Mouse (Mus musculus) hindbrain, embryonic 11.5 days (tissue): ENCODE results near the gene Samm50. TPM values are rescaled to one million over a fixed set of nuclear protein-coding genes. Genes with fewer than 3 reads are reported as not detected.
A peak's percentile ranks its signal among the peaks of the same experiment; 100 is the strongest.

Source experiments
- ATAC-seq: fragments of 200-750 bp; cut with Nextera tagmentation; 2 replicates; pipeline ENCODE4 v1.8.0; 2017; ENCODE audit warnings: mild to moderate bottlenecking, moderate TSS enrichment, moderate library complexity; ENCODE audit not compliant: low FRiP score
- DNase-seq: peaks from one replicate; pipeline ENCODE4 v3.0.0-alpha.2; 2015; ENCODE audit warnings: low spot score
- H3K27ac ChIP-seq: fragments of 300-500 bp; sonication (generic); 2 replicates; pipeline ENCODE4 v1.5.1; 2014; ENCODE audit warnings: mild to moderate bottlenecking, low read depth, low read length
- H3K27me3 ChIP-seq: fragments of 300-500 bp; sonication (generic); 2 replicates; pipeline ENCODE4 v1.6.1; 2014; ENCODE audit warnings: mild to moderate bottlenecking, low read length, moderate library complexity, mixed read lengths; ENCODE audit not compliant: control insufficient read depth, insufficient read depth
- H3K36me3 ChIP-seq: fragments of 300-500 bp; sonication (generic); 2 replicates; pipeline ENCODE4 v1.6.1; 2014; ENCODE audit warnings: mild to moderate bottlenecking, low read length, moderate library complexity, mixed read lengths; ENCODE audit not compliant: control insufficient read depth, insufficient read depth
- H3K4me1 ChIP-seq: fragments of 300-500 bp; sonication (generic); replicated peaks from 2 replicates; pipeline ENCODE4 v1.6.1; 2014; ENCODE audit warnings: low read length, mixed read lengths; ENCODE audit not compliant: control insufficient read depth, insufficient read depth
- H3K4me2 ChIP-seq: fragments of 300-500 bp; sonication (generic); replicated peaks from 2 replicates; pipeline ENCODE4 v1.6.1; 2014; ENCODE audit warnings: mild to moderate bottlenecking, low read depth, low read length
- H3K4me3 ChIP-seq: fragments of 300-500 bp; sonication (generic); 2 replicates; pipeline ENCODE4 v1.5.1; 2014; ENCODE audit warnings: low read depth, low read length
- H3K9ac ChIP-seq: fragments of 300-500 bp; sonication (generic); 2 replicates; pipeline ENCODE4 v1.6.1; 2014; ENCODE audit warnings: low read depth, low read length
- H3K9me3 ChIP-seq: fragments of 300-500 bp; sonication (generic); 2 replicates; pipeline ENCODE4 v1.6.1; 2016; ENCODE audit warnings: low read length; ENCODE audit not compliant: control insufficient read depth
- WGBS: fragments of 180-500 bp; shearing (Covaris S2); extraction: QIAGEN DNeasy Blood & Tissue Kit; methylation state at CpG from one replicate; pipeline ENCODE4 v1.1.7; 2014; 5-methylcytosine and 5-hydroxymethylcytosine counted together
- polyA plus RNA-seq: library from polyadenylated mRNA; unstranded; fragments of >200 nt; fragmentation: Nextera tagmentation; extraction: Ambion mirVana; gene quantifications from 2 replicates; pipeline ENCODE4 v1.2.1, GENCODE M21; 2014

The Samm50 gene
- polyA plus RNA-seq, 1 experiment from 2014 or later = 66.7 TPM

DNA sequence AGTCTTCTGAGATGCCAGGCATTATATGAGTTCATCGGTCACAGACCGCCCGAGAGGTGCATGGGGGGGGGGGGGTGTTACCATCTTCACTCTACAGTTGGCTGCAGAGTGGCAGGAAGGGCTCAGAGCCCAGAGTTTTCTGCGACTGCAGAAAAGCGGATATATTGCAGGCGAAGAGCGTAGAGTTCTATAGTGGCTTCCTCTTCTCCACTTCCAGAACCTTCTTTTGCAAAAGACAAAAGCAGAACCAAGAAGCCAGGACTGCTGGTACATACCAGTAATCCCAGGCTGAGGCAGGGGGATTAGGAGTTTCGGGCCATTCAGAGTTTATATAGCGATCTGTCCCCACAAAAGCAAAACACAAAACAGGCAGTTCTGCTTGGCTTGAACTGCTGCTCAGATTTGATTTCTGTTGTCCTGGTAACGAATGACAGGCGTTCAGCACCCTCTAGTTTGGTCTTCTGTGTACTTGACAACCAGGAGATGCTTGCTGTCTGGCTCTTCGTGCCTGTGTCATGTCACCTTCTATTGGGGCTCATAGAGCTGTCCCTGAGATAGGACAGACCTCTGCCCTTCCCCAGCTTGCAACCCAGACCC lies 64.3 kb downstream of the Samm50 start:
- Histone ChIP-seq H3K36me3 (no peaks in the 10 kb centered on the region), H3K4me3 (no peak overlapping the region), H3K9me3 (no peaks in the 10 kb centered on the region), H3K4me1 (peaks cover 2% of the 10 kb centered on the region; the same call in 1 of the 2 replicates), H3K4me2 (no peak overlapping the region), H3K27ac (no peak overlapping the region), H3K9ac (no peak overlapping the region), H3K27me3 (no peaks in the 10 kb centered on the region)
- ATAC-seq (no peak), DNase-seq (no peak)
- 79% methylated on average over 12 of the region's 12 CpGs for WGBS

DNA sequence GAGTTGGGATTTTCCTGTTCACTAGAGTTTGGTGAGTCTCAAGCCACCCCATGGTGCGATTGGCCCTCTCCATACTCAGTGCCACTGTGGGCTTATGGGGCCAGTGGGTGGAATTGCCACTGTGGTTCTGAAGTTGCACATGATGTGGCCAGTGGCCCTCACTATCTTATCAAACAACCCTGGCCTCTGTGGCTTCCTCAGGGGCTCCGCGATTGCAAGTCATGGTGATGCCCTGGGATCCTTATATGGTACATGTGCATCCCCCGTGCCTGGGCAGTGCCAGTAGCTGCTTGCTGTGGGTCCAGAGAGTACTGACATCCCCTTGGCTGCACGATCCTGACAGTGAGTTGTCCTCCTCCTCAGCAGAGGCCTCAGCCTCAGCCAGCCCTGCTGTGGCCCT lies 64.8 kb downstream of the Samm50 start:
- H3K4me1 ChIP-seq = peaks cover 2% of the 10 kb centered on the region; the same call in 1 of the 2 replicates
- WGBS = 87% methylated on average over 5 of the region's 5 CpGs
- H3K4me3 ChIP-seq = no peak overlapping the region
- no peak overlapping the region for H3K4me2 ChIP-seq
- H3K27me3 ChIP-seq = no peaks in the 10 kb centered on the region
- ATAC-seq (no peak), DNase-seq (no peak)
- H3K36me3 ChIP-seq = no peaks in the 10 kb centered on the region
- H3K9ac ChIP-seq = no peak overlapping the region
- H3K27ac ChIP-seq = no peak overlapping the region
- H3K9me3 ChIP-seq = no peaks in the 10 kb centered on the region

DNA sequence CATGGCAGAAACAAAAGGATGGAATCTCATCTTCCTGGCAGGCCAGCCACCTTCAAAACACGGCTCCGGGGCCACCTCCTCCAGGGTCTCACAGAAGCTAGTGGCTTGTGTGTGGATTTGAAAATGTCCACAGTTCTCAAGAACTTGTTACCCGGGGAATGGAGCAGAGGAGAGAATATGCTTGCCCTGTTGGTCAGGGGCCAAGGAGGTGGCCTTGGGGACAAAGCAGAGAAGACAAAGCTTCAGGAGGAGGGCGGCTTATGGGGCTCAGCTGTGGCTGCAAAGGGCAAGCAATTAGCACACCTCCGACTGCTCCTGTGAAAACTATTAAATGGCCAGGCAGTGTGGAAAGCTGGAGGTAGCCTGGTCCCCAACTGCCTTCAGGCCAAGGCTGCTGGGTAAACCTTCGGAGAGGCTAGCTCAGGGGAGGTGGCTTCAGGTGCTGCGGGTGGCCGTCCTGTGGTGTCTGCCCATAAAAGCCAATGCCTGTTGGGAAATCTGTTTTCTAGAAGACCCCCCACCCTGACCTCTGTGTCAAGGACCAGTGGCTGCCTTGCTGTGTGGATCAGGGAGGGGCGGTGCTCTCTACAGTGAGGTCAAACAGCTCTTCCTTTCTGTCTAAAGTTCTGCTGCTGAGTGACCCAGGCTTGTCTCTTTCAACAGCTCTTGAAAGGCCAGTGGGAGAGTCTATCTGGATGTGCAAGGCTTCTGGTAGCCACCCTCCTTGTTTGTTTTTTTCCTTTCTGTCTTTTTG lies 66.7 kb downstream of the Samm50 start:
- H3K36me3 ChIP-seq = no peaks in the 10 kb centered on the region
- no peaks in the 10 kb centered on the region for H3K9me3 ChIP-seq
- H3K4me3 ChIP-seq = no peak overlapping the region
- H3K27me3 ChIP-seq = no peaks in the 10 kb centered on the region
- no peak overlapping the region for H3K9ac ChIP-seq
- no peak overlapping the region for H3K4me2 ChIP-seq
- 47% methylated on average over 9 of the region's 9 CpGs for WGBS
- ATAC-seq = no peak
- 0 out of 2 replicates have a peak, but pooled peaks cover 4% of the 10 kb centered on the region for H3K4me1 ChIP-seq
- 0 out of 2 replicates have a peak overlapping the region, but pooled peaks have one; percentile 7 for H3K27ac ChIP-seq
- peak; percentile 24 for DNase-seq

DNA sequence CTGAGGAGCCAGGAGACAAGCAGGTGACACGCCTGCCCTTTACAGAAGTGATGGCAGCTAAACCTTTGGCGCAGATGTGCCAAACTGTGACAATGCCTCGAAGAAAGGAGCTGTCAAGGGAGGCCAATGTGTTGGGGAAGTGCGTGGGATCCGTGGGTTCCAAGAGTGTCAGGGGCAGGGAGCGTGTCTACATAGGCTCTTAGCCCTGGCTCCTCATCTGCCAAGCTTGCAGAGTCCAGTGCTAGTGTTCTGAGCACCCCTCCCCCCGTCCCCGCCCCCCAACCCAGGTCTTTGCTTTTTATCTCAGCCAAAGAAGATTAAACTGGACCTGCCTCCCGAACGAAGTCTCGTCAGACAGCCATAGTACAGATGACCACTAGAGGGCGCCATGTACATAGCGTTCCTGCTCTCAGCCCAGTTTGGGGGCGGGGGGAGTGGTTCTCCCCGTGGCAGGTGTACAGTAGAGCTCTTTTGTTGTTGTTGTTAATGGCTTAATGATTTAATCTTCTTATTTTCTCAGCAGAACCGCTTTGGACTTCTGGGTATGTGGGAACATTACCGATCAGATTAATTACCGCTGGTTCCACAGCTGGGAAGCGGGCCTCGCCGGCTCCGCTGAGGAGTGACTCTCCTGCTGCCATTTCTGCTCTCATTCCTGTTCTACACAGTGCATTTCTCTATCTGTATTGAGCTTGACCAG lies 68.2 kb downstream of the Samm50 start:
- Histone ChIP-seq H3K36me3 (no peaks in the 10 kb centered on the region), H3K9me3 (no peaks in the 10 kb centered on the region), H3K4me1 (0 out of 2 replicates have a peak, but pooled peaks cover 4% of the 10 kb centered on the region), H3K9ac (no peak overlapping the region), H3K4me2 (no peak overlapping the region), H3K4me3 (no peak overlapping the region), H3K27ac (0 out of 2 replicates have a peak overlapping the region, but pooled peaks have one; percentile 5), H3K27me3 (no peaks in the 10 kb centered on the region)
- WGBS = 33% methylated on average over 22 of the region's 22 CpGs
- peak; percentile 58 for ATAC-seq
- peak; percentile 89 for DNase-seq

DNA sequence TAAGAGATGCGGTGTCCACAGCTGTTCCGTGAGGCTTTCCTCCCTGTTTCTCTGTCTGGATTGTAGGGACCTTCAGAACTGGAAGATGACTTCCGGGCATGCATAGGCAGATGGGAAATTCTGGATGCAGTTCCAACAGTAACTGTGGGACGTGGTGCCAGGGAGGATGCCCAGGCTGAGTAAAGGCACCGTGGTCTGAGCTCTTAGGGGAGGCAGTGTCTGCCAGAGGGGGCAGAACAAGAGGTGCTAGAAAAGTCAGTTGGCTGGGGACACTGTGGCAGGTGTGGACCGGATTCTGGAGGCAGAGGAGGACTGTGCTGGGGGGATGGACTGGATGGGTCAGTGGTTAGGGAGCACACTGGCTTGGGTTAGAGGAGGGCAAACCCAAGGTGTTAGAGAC lies 70.6 kb downstream of the Samm50 start:
- H3K4me1 ChIP-seq = 0 out of 2 replicates have a peak, but pooled peaks cover 4% of the 10 kb centered on the region
- H3K4me2 ChIP-seq = no peak overlapping the region
- no peaks in the 10 kb centered on the region for H3K9me3 ChIP-seq
- DNase-seq (no peak), ATAC-seq (no peak)
- 91% methylated on average over 6 of the region's 6 CpGs for WGBS
- no peaks in the 10 kb centered on the region for H3K27me3 ChIP-seq
- H3K9ac ChIP-seq = no peak overlapping the region
- no peak overlapping the region for H3K4me3 ChIP-seq
- H3K27ac ChIP-seq = no peak overlapping the region
- H3K36me3 ChIP-seq = no peaks in the 10 kb centered on the region

DNA sequence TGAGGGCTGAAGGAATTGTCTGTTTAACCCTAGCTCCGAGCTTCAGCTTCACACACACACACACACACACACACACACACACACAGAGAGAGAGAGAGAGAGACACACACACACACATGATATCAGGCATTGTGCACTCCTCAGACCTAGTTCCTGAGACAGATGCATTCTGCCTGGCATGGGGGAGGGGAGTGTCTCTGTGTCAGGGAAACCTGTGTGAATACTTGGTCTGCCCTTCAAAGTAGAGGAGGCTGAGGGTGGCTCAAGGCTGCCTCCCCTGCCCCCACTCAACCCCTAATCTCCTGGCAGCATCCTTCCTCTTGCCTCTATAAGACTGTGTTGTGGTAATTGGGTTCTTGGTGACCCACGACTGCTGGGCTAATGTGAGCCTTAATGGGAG lies 71.5 kb downstream of the Samm50 start:
- H3K27ac ChIP-seq = no peak overlapping the region
- no peaks in the 10 kb centered on the region for H3K27me3 ChIP-seq
- 41% methylated on average over 2 of the region's 2 CpGs for WGBS
- H3K9me3 ChIP-seq = no peaks in the 10 kb centered on the region
- no peak overlapping the region for H3K9ac ChIP-seq
- ATAC-seq (no peak), DNase-seq (no peak)
- no peak overlapping the region for H3K4me3 ChIP-seq
- no peaks in the 10 kb centered on the region for H3K36me3 ChIP-seq
- H3K4me2 ChIP-seq = no peak overlapping the region
- 0 out of 2 replicates have a peak, but pooled peaks cover 2% of the 10 kb centered on the region for H3K4me1 ChIP-seq

DNA sequence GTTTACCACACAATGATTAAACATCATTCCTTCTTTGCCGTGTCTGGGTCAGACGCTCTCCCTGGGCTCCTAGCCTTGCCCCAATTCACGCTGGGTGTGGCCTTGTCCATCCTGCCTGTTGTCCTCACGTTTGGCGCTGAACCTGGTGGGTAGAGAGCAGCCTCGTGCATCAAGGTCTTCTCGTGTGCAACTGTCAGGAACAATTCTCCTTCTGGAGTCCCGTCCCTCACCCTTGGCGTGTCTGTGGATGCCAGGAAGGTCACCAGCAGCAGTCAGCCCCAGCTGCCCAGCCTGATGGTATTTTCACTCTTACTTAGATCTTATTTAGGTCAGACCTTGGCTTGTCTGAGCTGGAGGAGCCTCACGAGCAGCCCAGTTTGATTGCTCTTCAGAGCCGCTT lies 73.1 kb downstream of the Samm50 start:
- ATAC-seq = no peak
- no peak for DNase-seq
- Histone ChIP-seq H3K4me3 (no peak overlapping the region), H3K27ac (no peak overlapping the region), H3K27me3 (no peaks in the 10 kb centered on the region), H3K4me2 (no peak overlapping the region), H3K9me3 (no peaks in the 10 kb centered on the region), H3K4me1 (0 out of 2 replicates have a peak, but pooled peaks cover 2% of the 10 kb centered on the region), H3K36me3 (no peaks in the 10 kb centered on the region), H3K9ac (no peak overlapping the region)
- 78% methylated on average over 11 of the region's 11 CpGs for WGBS

DNA sequence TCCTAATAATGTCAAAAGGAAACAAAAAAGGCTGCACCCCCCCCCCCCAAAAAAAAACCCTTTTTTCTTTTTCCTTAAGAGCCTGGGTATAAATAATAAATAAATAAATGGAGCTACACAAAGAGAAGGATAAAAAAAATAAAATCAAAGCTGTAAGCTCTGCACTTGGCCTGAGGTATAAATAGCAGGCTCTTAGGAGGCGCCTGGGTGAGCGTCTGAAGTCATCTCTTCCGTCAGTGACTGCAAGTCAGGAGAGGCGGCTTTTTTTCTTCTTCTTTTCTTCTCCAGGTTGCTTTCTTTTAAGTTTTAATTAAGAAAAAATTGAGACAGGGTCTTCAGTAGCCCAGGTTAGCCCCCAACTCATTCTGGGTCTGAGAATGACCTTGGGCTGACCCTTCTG lies 74.2 kb downstream of the Samm50 start:
- Histone ChIP-seq H3K36me3 (no peaks in the 10 kb centered on the region), H3K27me3 (no peaks in the 10 kb centered on the region), H3K4me3 (no peak overlapping the region), H3K4me2 (no peak overlapping the region), H3K4me1 (0 out of 2 replicates have a peak, but pooled peaks cover 2% of the 10 kb centered on the region), H3K9me3 (no peaks in the 10 kb centered on the region), H3K27ac (no peak overlapping the region), H3K9ac (no peak overlapping the region)
- ATAC-seq (no peak), DNase-seq (no peak)
- 84% methylated on average over 4 of the region's 4 CpGs for WGBS
